Mouse (Mus musculus): Measurements from ENCODE around the gene Cib4. TPM values are rescaled to one million over a fixed set of nuclear protein-coding genes. Genes with fewer than 3 reads are reported as not detected.
A peak's percentile ranks its signal among the peaks of the same experiment; 100 is the strongest.

Gene Cib4
- polyA plus RNA-seq, 1 experiment, result not detected

DNA sequence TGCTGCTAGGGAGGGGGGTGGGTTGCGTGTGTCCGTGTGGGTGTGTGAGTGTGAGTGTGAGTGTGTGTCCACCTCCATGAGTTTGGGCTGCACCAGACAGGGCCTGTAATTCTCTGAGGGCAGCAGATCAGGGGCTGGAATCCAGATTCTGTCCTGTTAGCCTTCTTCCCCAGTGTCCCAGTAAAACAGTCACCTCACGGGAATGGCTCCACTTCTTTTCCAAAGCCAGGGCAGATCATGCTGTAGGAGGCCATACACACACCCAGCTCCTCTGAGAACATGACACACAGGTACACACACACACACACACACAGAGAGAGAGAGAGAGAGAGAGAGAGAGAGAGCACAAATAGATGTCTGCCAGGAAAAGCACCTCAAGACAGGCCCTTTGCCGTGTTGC is 43.4 kb upstream of the Cib4 start:
- no peak overlapping the region for H3K4me3 ChIP-seq (ENCODE audit: insufficient read depth, low read length)
- H3K27ac ChIP-seq (ENCODE audit: insufficient read depth, low read length), result no peak overlapping the region
- H3K4me1 ChIP-seq (ENCODE audit: control insufficient read depth, insufficient read depth, low read length), result no peaks in the 10 kb centered on the region
- TF ChIP-seq CTCF (IDR thresholded peaks at IDR 0.05; ENCODE audit: borderline replicate concordance, insufficient read depth, low read length) (no peak), POLR2A (IDR thresholded peaks at IDR 0.05; ENCODE audit: low read depth, low read length) (no peak)

DNA sequence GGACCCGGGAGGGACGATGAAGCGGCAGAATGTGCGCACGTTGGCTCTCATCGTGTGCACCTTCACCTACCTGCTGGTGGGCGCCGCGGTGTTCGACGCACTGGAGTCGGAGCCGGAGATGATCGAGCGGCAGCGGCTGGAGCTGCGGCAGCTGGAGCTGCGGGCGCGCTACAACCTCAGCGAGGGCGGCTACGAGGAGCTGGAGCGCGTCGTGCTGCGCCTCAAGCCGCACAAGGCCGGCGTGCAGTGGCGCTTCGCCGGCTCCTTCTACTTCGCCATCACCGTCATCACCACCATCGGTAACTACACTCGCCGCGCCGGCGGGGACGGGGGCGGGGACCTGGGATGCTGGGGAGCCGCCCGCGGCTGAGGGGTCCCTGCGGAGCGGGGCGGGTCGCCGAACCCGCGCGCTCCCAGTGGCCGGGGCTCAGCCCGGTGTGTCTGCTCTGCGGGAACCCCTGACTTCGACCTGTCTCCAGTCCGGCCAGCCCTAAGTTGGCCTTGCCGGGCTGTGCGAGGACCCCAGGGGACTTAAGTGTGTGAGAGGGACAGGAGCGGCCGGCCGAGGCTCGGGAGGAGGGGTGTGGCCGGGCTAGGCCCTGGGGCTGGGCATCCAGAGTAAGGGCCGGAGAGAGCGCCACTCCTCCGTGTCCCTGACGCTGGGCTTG is 42.8 kb upstream of the Cib4 start:
- Histone ChIP-seq H3K27ac (ENCODE audit: insufficient read depth, low read length) (no peak overlapping the region), H3K4me1 (ENCODE audit: control insufficient read depth, insufficient read depth, low read length) (no peaks in the 10 kb centered on the region), H3K4me3 (ENCODE audit: insufficient read depth, low read length) (peak overlapping the region; percentile 13; the same call in 1 of the 2 replicates)
- no peak for TF ChIP-seq POLR2A (IDR thresholded peaks at IDR 0.05; ENCODE audit: low read depth, low read length)
- no peak for TF ChIP-seq CTCF (IDR thresholded peaks at IDR 0.05; ENCODE audit: borderline replicate concordance, insufficient read depth, low read length)

DNA sequence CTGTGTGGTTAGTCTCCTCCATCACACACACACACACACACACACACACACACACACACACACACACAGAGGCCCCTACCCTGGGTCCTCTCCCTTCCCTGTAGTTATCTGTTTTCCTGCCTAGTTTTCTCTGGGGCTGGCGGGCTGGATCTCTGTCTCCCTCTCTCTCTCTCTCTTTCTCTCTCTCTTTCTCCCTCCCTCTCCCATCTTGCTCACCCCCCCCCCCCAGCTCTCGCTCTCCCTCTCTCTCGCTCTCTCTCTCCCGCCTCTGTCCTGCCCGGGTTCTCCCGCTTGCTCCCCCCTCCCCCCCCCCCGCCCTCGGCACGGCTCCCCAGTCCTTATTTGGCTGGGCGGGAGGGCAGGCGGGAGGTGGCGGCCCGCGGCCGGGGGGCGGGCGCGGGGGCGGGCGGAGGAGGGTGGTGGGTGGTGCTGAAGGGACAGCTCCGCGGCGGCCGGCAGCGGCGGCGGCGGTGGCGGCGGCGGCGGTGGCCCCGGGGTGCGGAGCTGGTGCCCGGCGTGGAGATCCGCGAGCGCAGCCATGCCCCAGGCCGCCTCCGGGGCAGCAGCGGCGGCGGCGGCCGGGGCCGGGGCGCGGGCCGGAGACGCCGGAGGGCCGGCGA is 42.2 kb upstream of the Cib4 start, which contains the start of gene Kcnk3:
TSS of gene Kcnk3 (plus strand) at position 490 of the 620 bp plus-strand sequence.
- Histone ChIP-seq H3K4me3 (ENCODE audit: insufficient read depth, low read length) (peak within 1 kb of the TSS; percentile 13; the same call in 1 of the 2 replicates), H3K27ac (ENCODE audit: insufficient read depth, low read length) (no peak within 1 kb of the TSS), H3K4me1 (ENCODE audit: control insufficient read depth, insufficient read depth, low read length) (no peaks in the 10 kb centered on the region)
- no peak for TF ChIP-seq POLR2A (IDR thresholded peaks at IDR 0.05; ENCODE audit: low read depth, low read length)
- TF ChIP-seq CTCF (IDR thresholded peaks at IDR 0.05; ENCODE audit: borderline replicate concordance, insufficient read depth, low read length), result no peak

DNA sequence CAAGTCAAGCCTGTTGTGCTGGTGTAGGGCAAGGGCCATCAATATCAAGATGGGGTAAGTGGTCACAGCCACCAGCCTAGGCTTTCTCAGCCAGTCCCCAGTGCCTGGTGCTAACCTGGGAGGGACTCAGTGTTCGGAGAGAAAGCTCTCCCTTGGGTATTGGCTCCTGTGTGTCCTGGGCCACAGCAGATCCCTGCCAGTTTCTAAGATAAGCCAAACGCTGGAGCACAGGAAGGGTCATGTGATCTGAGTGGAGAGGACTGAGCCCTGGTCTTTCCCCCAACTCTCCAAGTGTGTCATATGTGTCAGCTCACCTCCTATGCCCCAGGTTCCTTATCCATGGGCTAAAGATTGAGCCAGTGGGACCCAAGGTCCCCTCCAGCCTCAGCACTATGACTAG is 41.5 kb upstream of the Cib4 start:
- TF ChIP-seq CTCF (IDR thresholded peaks at IDR 0.05; ENCODE audit: borderline replicate concordance, insufficient read depth, low read length) (no peak), POLR2A (IDR thresholded peaks at IDR 0.05; ENCODE audit: low read depth, low read length) (no peak)
- Histone ChIP-seq H3K4me1 (ENCODE audit: control insufficient read depth, insufficient read depth, low read length) (no peaks in the 10 kb centered on the region), H3K27ac (ENCODE audit: insufficient read depth, low read length) (no peak overlapping the region), H3K4me3 (ENCODE audit: insufficient read depth, low read length) (no peak overlapping the region)

DNA sequence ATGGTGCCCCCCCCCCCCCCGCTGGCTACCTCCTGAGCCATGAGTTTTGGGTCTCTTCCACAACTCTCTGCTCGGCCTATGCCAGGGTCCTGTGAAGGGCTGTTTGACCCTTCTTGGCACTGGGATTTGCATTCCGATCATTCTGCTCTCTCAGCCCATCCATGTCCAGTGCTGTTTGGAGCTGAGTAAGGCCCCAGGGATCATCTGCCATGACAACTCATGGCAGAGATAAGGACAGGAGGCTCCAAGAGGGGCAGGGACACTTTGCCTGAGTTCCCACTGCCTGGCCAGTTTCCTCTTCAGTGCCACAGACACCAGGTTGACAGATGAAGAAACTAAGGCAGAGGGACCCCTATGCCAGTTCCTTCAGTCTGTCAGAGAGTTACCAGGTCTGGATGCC is 41.0 kb upstream of the Cib4 start:
- Histone ChIP-seq H3K27ac (ENCODE audit: insufficient read depth, low read length) (no peak overlapping the region), H3K4me1 (ENCODE audit: control insufficient read depth, insufficient read depth, low read length) (no peaks in the 10 kb centered on the region), H3K4me3 (ENCODE audit: insufficient read depth, low read length) (no peak overlapping the region)
- no peak for TF ChIP-seq POLR2A (IDR thresholded peaks at IDR 0.05; ENCODE audit: low read depth, low read length)
- TF ChIP-seq CTCF (IDR thresholded peaks at IDR 0.05; ENCODE audit: borderline replicate concordance, insufficient read depth, low read length), result no peak

DNA sequence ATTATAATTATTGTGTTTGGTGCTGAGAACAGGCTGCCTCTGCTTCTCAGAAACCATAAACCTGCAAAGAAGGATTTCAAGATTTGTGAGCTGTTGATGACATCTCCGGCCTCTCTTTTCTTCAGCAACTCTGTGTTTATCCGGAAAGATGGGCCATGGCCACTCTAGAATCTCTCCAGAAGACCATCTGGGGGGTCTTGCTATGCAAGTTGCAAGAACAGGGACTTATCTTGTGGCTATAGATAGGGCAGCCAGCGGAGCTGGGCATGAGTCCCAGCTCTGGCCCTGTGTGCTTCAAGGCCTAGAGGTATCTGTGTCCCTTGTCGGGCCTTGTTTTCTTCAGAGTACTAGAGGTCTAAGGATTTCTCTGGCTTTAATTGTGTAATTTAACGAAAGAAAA is 36.4 kb upstream of the Cib4 start:
- no peaks in the 10 kb centered on the region for H3K4me1 ChIP-seq (ENCODE audit: control insufficient read depth, insufficient read depth, low read length)
- TF ChIP-seq POLR2A (IDR thresholded peaks at IDR 0.05; ENCODE audit: low read depth, low read length), result no peak
- no peak for TF ChIP-seq CTCF (IDR thresholded peaks at IDR 0.05; ENCODE audit: borderline replicate concordance, insufficient read depth, low read length)
- H3K4me3 ChIP-seq (ENCODE audit: insufficient read depth, low read length), result no peak overlapping the region
- no peak overlapping the region for H3K27ac ChIP-seq (ENCODE audit: insufficient read depth, low read length)

DNA sequence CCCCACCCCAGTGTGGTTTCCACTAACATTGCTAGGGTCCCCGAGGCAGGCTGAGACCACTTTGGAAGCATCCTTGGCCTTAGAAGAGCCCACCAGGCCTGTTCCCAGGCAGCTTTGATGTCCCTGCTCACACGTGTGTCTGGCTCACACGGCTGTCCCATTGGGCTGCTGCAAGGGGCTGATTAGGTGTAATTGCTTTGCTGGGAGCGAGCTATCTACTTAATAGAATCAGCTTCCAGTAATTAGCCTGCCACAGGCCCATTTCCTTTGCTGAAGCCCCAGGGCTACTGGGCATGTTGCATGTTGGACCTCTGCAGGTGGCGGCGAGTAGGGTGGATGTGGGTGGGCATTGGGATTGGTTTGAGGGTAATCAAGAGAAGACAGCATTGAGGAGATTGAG is 35.1 kb upstream of the Cib4 start:
- TF ChIP-seq POLR2A (IDR thresholded peaks at IDR 0.05; ENCODE audit: low read depth, low read length), result no peak
- TF ChIP-seq CTCF (IDR thresholded peaks at IDR 0.05; ENCODE audit: borderline replicate concordance, insufficient read depth, low read length), result no peak
- Histone ChIP-seq H3K4me3 (ENCODE audit: insufficient read depth, low read length) (no peak overlapping the region), H3K4me1 (ENCODE audit: control insufficient read depth, insufficient read depth, low read length) (no peaks in the 10 kb centered on the region), H3K27ac (ENCODE audit: insufficient read depth, low read length) (no peak overlapping the region)

DNA sequence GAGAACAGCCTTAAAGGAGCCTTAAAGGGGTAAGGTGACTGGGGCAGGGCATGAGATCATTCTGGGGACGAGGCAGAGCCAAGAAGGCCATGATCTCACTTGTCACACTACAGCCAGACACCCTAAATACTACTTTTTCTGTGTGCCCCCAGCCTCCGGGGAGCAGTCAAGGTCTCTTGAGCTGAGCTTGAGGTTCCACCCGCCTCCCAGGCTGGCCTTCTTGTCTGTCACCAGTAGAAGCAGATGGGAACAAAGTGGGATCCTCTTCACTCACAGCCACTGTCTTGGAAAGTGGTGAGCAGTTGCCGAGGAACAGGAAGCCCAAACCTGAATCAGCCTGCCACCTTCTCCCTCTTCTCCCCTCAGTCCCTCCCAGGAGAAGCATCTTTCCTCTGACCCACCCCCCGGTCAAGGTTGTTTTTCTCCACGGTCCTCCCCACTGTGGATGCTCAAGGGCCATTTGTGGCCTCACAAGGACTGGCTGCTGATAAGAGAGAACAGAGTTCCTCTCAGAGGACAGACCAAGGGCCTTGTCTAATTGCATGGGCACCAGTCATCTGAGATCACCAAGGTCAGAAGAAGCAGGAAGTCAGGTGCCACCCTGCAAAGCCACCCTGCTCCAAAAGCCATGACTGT is 32.9 kb upstream of the Cib4 start:
- no peak overlapping the region for H3K27ac ChIP-seq (ENCODE audit: insufficient read depth, low read length)
- H3K4me3 ChIP-seq (ENCODE audit: insufficient read depth, low read length), result no peak overlapping the region
- TF ChIP-seq POLR2A (IDR thresholded peaks at IDR 0.05; ENCODE audit: low read depth, low read length) (no peak), CTCF (IDR thresholded peaks at IDR 0.05; ENCODE audit: borderline replicate concordance, insufficient read depth, low read length) (no peak)
- H3K4me1 ChIP-seq (ENCODE audit: control insufficient read depth, insufficient read depth, low read length), result no peaks in the 10 kb centered on the region

DNA sequence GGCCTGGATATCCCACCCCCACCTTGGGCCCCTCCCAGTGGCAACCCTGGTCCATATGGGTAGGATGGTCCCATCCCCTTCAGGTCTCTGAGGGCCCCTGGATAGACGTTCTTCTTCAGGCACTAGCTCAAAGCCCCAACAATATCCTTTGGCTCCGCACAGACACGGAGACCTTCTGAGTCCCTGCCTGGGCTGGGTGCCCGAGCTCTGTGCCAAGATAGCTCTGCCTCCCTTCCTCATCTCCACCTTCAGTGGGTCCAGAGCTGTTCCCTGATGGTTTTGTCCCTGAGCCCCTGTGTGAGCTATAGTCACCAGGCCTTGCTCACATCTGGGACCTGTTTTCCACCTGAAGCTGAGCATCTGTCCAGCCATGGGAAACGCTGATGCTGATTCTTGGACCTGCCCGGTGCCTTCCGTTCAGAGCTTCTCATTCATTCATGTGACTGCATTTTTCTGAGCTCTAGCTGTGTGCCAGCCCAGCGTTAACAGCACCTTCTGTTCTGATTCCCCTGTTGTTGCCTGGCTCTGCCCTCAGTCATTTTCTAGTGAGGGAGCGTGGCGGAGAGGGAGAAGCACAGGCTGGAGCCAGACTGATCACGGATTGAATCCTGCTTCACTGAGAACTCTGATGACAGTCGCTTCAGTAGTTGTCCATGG is 32.1 kb upstream of the Cib4 start:
- H3K4me3 ChIP-seq (ENCODE audit: insufficient read depth, low read length), result no peak overlapping the region
- H3K4me1 ChIP-seq (ENCODE audit: control insufficient read depth, insufficient read depth, low read length), result no peaks in the 10 kb centered on the region
- TF ChIP-seq POLR2A (IDR thresholded peaks at IDR 0.05; ENCODE audit: low read depth, low read length), result no peak
- TF ChIP-seq CTCF (IDR thresholded peaks at IDR 0.05; ENCODE audit: borderline replicate concordance, insufficient read depth, low read length), result no peak
- no peak overlapping the region for H3K27ac ChIP-seq (ENCODE audit: insufficient read depth, low read length)
